Mouse (Mus musculus) megakaryocyte, embryonic 14.5 days (primary cell): ENCODE measurements at regions not wholly inside any gene's neighbourhood (a gene's known extent, or its start where the extent isn't known, plus 50 kb on each side); places are given as distances from the start of the nearest gene placed in this dataset.

ENCODE experiments used
- FLI1 ChIP-seq: IDR thresholded peaks from 2 replicates; pipeline ENCODE4 v1.6.1; 2012; ENCODE audit warnings: low read length, inconsistent platforms, mixed read lengths
- GATA1 ChIP-seq: IDR thresholded peaks from 3 replicates; pipeline ENCODE4 v1.6.1; 2012; ENCODE audit warnings: mixed read lengths, low read length, inconsistent platforms, borderline replicate concordance

GRCm38 (mm10) chr1:13798848-13799247 lies 2294.3 kb downstream of the 4930444P10Rik start:
- TF ChIP-seq GATA1: no peak
- no peak for TF ChIP-seq FLI1
